Mouse (Mus musculus): ENCODE measurements around the gene Ncdn. TPM values are rescaled to one million over a fixed set of nuclear protein-coding genes. Genes with fewer than 3 reads are reported as not detected.

Ncdn gene
- total RNA-seq, 2 experiments from 2014 or later, result 14.7 TPM

- intact Hi-C loops (cut with DNase I), result loop anchor here (5.0 to 10.0 kb wide), 2 partner anchors 78 to 210 kb away; partner anchors contain the start of genes Psmb2 and Zmym4
- DNase-seq (ENCODE audit: low spot score), result no peak
Observed at GRCm38 (mm10) chr4:126754736-126755374, 1.6 kb upstream of the Ncdn start.

GRCm38 (mm10) chr4:126754231-126754611 lies 983 bp upstream of the Ncdn start:
- intact Hi-C loops (cut with DNase I), result loop anchor here (5.0 to 10.0 kb wide), 2 partner anchors 77 to 211 kb away; partner anchors contain the start of genes Psmb2 and Zmym4

GRCm38 (mm10) chr4:126752608-126753141 lies 563 bp downstream of the Ncdn start:
- intact Hi-C loops (cut with DNase I), result loop anchor here (5.0 to 10.0 kb wide), 2 partner anchors 75 to 212 kb away; partner anchors contain the start of genes Psmb2 and Zmym4

More at GRCm38 (mm10) chr4:126754231-126754611, 983 bp upstream of the Ncdn start:
- DNase-seq (ENCODE audit: low spot score), result no peak

GRCm38 (mm10) chr4:126752024-126752607 lies 1.1 kb downstream of the Ncdn start:
- DNase-seq (ENCODE audit: low spot score), result no peak
- intact Hi-C loops (cut with DNase I), result loop anchor here (5.0 to 10.0 kb wide), 2 partner anchors 75 to 213 kb away; partner anchors contain the start of genes Psmb2 and Zmym4

More at GRCm38 (mm10) chr4:126752608-126753141, 563 bp downstream of the Ncdn start:
- DNase-seq (ENCODE audit: low spot score), result no peak

- no peak for DNase-seq (ENCODE audit: low spot score)
- intact Hi-C loops (cut with DNase I), result loop anchor here (5.0 to 10.0 kb wide), 2 partner anchors 74 to 213 kb away; partner anchors contain the start of genes Psmb2 and Zmym4
Observed at GRCm38 (mm10) chr4:126751556-126752023, 1.6 kb downstream of the Ncdn start.

GRCm38 (mm10) chr4:126750863-126751555 lies 2.2 kb downstream of the Ncdn start:
- intact Hi-C loops (cut with DNase I), result loop anchor here (5.0 to 10.0 kb wide), 2 partner anchors 74 to 214 kb away; partner anchors contain the start of genes Psmb2 and Zmym4
- no peak for DNase-seq (ENCODE audit: low spot score)

GRCm38 (mm10) chr4:126750046-126750683 lies 3.1 kb downstream of the Ncdn start:
- intact Hi-C loops (cut with DNase I), result loop anchor here (5.0 to 10.0 kb wide), 2 partner anchors 73 to 215 kb away; partner anchors contain the start of genes Psmb2 and Zmym4
- DNase-seq (ENCODE audit: low spot score), result no peak

- intact Hi-C loops (cut with DNase I), result no loop called here
Observed at GRCm38 (mm10) chr4:126749553-126749952, 3.7 kb downstream of the Ncdn start.

GRCm38 (mm10) chr4:126748381-126748780 lies 4.9 kb downstream of the Ncdn start:
- no peak for DNase-seq (ENCODE audit: low spot score)
- intact Hi-C loops (cut with DNase I), result no loop called here

More at GRCm38 (mm10) chr4:126749553-126749952, 3.7 kb downstream of the Ncdn start:
- no peak for DNase-seq (ENCODE audit: low spot score)

- intact Hi-C loops (cut with DNase I), result loop anchor here (2.0 kb wide), 1 partner anchor 94 kb away; no protein-coding TSS in a partner anchor
- DNase-seq (ENCODE audit: low spot score), result no peak
Observed at GRCm38 (mm10) chr4:126746194-126746840, 6.9 kb downstream of the Ncdn start.

GRCm38 (mm10) chr4:126745506-126746193 lies 7.6 kb downstream of the Ncdn start:
- intact Hi-C loops (cut with DNase I), result loop anchor here (2.0 kb wide), 1 partner anchor 95 kb away; no protein-coding TSS in a partner anchor
- no peak for DNase-seq (ENCODE audit: low spot score)

- intact Hi-C loops (cut with DNase I), result no loop called here
- DNase-seq (ENCODE audit: low spot score), result no peak
Observed at GRCm38 (mm10) chr4:126744831-126745230, 8.4 kb downstream of the Ncdn start.

GRCm38 (mm10) chr4:126743713-126744112 lies 9.5 kb downstream of the Ncdn start:
- DNase-seq (ENCODE audit: low spot score), result no peak
- intact Hi-C loops (cut with DNase I), result loop anchor here (2.0 kb wide), 1 partner anchor 189 kb away; no protein-coding TSS in a partner anchor

GRCm38 (mm10) chr4:126742976-126743375 lies 10.3 kb downstream of the Ncdn start:
- intact Hi-C loops (cut with DNase I), result loop anchor here (2.0 kb wide), 1 partner anchor 188 kb away; no protein-coding TSS in a partner anchor

GRCm38 (mm10) chr4:126741448-126741847 lies 11.8 kb downstream of the Ncdn start:
- intact Hi-C loops (cut with DNase I), result loop anchor here (1.0 kb wide), 2 partner anchors 108 to 141 kb away; no protein-coding TSS in a partner anchor
- peak; percentile 44 for DNase-seq (ENCODE audit: low spot score)

More at GRCm38 (mm10) chr4:126742976-126743375, 10.3 kb downstream of the Ncdn start:
- DNase-seq (ENCODE audit: low spot score), result no peak

- intact Hi-C loops (cut with DNase I), result no loop called here
- DNase-seq (ENCODE audit: low spot score), result no peak
Observed at GRCm38 (mm10) chr4:126739966-126740676, 13.1 kb downstream of the Ncdn start.

GRCm38 (mm10) chr4:126736001-126736414 lies 17.2 kb downstream of the Ncdn start, which contains the start of gene Tfap2e:
Gene Tfap2e, minus strand, starts transcription at chr4:126736240.
- DNase-seq (ENCODE audit: low spot score), result no peak
- intact Hi-C loops (cut with DNase I), result no loop called here

Data from heart, postnatal 25 days (tissue).